Mouse (Mus musculus): Measurements from ENCODE around the gene Ikzf5. TPM values are rescaled to one million over a fixed set of nuclear protein-coding genes. Genes with fewer than 3 reads are reported as not detected.
"Not testable (repeated sequence)": the region's sequence is repeated elsewhere in the genome, so short reads cannot be mapped to it uniquely, and the experiment has no call there.

Gene Ikzf5
- polyA plus RNA-seq, 1 experiment from 2014 or later: 23.4 TPM

- Histone ChIP-seq H3K4me3 (ENCODE audit: low read length) (no peak overlapping the region), H3K9ac (ENCODE audit: low read depth, low read length) (no peak overlapping the region), H3K4me2 (replicated peaks; ENCODE audit: low read depth, low read length) (peak overlapping the region; percentile 43), H3K36me3 (ENCODE audit: control insufficient read depth, insufficient read depth, low read length) (no peaks in the 10 kb centered on the region; the same call in 1 of the 2 replicates), H3K27me3 (ENCODE audit: control insufficient read depth, insufficient read depth, low read length) (no peaks in the 10 kb centered on the region), H3K9me3 (ENCODE audit: control insufficient read depth, low read length) (no peaks in the 10 kb centered on the region), H3K27ac (ENCODE audit: low read depth, low read length) (no peak overlapping the region), H3K4me1 (ENCODE audit: control insufficient read depth, insufficient read depth, low read length) (0 out of 2 replicates have a peak, but pooled peaks cover 16% of the 10 kb centered on the region)
- 39% methylated on average over 2 of the region's 2 CpGs for WGBS
- no peak for ATAC-seq (ENCODE audit: low FRiP score, low TSS enrichment)
Measured at GRCm38 (mm10) chr7:131411941-131412270, 1.6 kb upstream of the Ikzf5 start.

- peak overlapping the region; percentile 43 for H3K4me2 ChIP-seq (replicated peaks; ENCODE audit: low read depth, low read length)
- 0 out of 2 replicates have a peak overlapping the region, but pooled peaks have one; percentile 95 for H3K9ac ChIP-seq (ENCODE audit: low read depth, low read length)
- H3K27ac ChIP-seq (ENCODE audit: low read depth, low read length): peak overlapping the region; percentile 42; the same call in 1 of the 2 replicates
- WGBS: 16% methylated on average over 10 of the region's 10 CpGs
- peak overlapping the region; percentile 97 for H3K4me3 ChIP-seq (ENCODE audit: low read length)
- no peaks in the 10 kb centered on the region for H3K9me3 ChIP-seq (ENCODE audit: control insufficient read depth, low read length)
- no peaks in the 10 kb centered on the region for H3K27me3 ChIP-seq (ENCODE audit: control insufficient read depth, insufficient read depth, low read length)
- no peak for ATAC-seq (ENCODE audit: low FRiP score, low TSS enrichment)
- 0 out of 2 replicates have a peak, but pooled peaks cover 16% of the 10 kb centered on the region for H3K4me1 ChIP-seq (ENCODE audit: control insufficient read depth, insufficient read depth, low read length)
- no peaks in the 10 kb centered on the region; the same call in 1 of the 2 replicates for H3K36me3 ChIP-seq (ENCODE audit: control insufficient read depth, insufficient read depth, low read length)
Measured at GRCm38 (mm10) chr7:131411221-131411940, 1.1 kb upstream of the Ikzf5 start.

GRCm38 (mm10) chr7:131409988-131410385, 334 bp downstream of the Ikzf5 start:
- H3K36me3 ChIP-seq (ENCODE audit: control insufficient read depth, insufficient read depth, low read length): no peaks in the 10 kb centered on the region; the same call in 1 of the 2 replicates
- peak; percentile 61 for ATAC-seq (ENCODE audit: low FRiP score, low TSS enrichment)
- H3K9ac ChIP-seq (ENCODE audit: low read depth, low read length): peak overlapping the region; percentile 95
- no peaks in the 10 kb centered on the region for H3K27me3 ChIP-seq (ENCODE audit: control insufficient read depth, insufficient read depth, low read length)
- H3K4me1 ChIP-seq (ENCODE audit: control insufficient read depth, insufficient read depth, low read length): 0 out of 2 replicates have a peak, but pooled peaks cover 10% of the 10 kb centered on the region
- WGBS: under 1% methylated on average over 38 of the region's 38 CpGs
- no peaks in the 10 kb centered on the region for H3K9me3 ChIP-seq (ENCODE audit: control insufficient read depth, low read length)
- H3K27ac ChIP-seq (ENCODE audit: low read depth, low read length): peak overlapping the region; percentile 69
- H3K4me2 ChIP-seq (replicated peaks; ENCODE audit: low read depth, low read length): peak overlapping the region; percentile 43
- peak overlapping the region; percentile 97 for H3K4me3 ChIP-seq (ENCODE audit: low read length)

- Histone ChIP-seq H3K36me3 (ENCODE audit: control insufficient read depth, insufficient read depth, low read length) (no peaks in the 10 kb centered on the region; the same call in 1 of the 2 replicates), H3K9ac (ENCODE audit: low read depth, low read length) (peak overlapping the region; percentile 95), H3K27ac (ENCODE audit: low read depth, low read length) (0 out of 2 replicates have a peak overlapping the region, but pooled peaks have one; percentile 69), H3K4me3 (ENCODE audit: low read length) (peak overlapping the region; percentile 97), H3K9me3 (ENCODE audit: control insufficient read depth, low read length) (no peaks in the 10 kb centered on the region), H3K27me3 (ENCODE audit: control insufficient read depth, insufficient read depth, low read length) (no peaks in the 10 kb centered on the region), H3K4me2 (replicated peaks; ENCODE audit: low read depth, low read length) (peak overlapping the region; percentile 43), H3K4me1 (ENCODE audit: control insufficient read depth, insufficient read depth, low read length) (0 out of 2 replicates have a peak, but pooled peaks cover 10% of the 10 kb centered on the region)
- ATAC-seq (ENCODE audit: low FRiP score, low TSS enrichment): peak; percentile 53; the same call in 1 of the 2 replicates
- WGBS: 3% methylated on average over 16 of the region's 16 CpGs
Measured at GRCm38 (mm10) chr7:131409321-131409987, 867 bp downstream of the Ikzf5 start.

- H3K27ac ChIP-seq (ENCODE audit: low read depth, low read length); H3K9me3 ChIP-seq (ENCODE audit: control insufficient read depth, low read length); ATAC-seq (ENCODE audit: low FRiP score, low TSS enrichment); H3K4me1 ChIP-seq (ENCODE audit: control insufficient read depth, insufficient read depth, low read length); H3K27me3 ChIP-seq (ENCODE audit: control insufficient read depth, insufficient read depth, low read length); H3K4me3 ChIP-seq (ENCODE audit: low read length); H3K9ac ChIP-seq (ENCODE audit: low read depth, low read length); H3K4me2 ChIP-seq (replicated peaks; ENCODE audit: low read depth, low read length): not testable (repeated sequence)
- H3K36me3 ChIP-seq (ENCODE audit: control insufficient read depth, insufficient read depth, low read length): peaks cover 45% of the 10 kb centered on the region
- WGBS: 80% methylated on average over 6 of the region's 7 CpGs
Measured at GRCm38 (mm10) chr7:131391761-131392160, 18.6 kb downstream of the Ikzf5 start.

GRCm38 (mm10) chr7:131371880-131372651, 38.3 kb downstream of the Ikzf5 start:
- Histone ChIP-seq H3K4me1 (ENCODE audit: control insufficient read depth, insufficient read depth, low read length) (0 out of 2 replicates have a peak, but pooled peaks cover 6% of the 10 kb centered on the region), H3K27ac (ENCODE audit: low read depth, low read length) (no peak overlapping the region), H3K4me2 (replicated peaks; ENCODE audit: low read depth, low read length) (peak overlapping the region; percentile 55), H3K9ac (ENCODE audit: low read depth, low read length) (peak overlapping the region; percentile 93; the same call in 1 of the 2 replicates), H3K36me3 (ENCODE audit: control insufficient read depth, insufficient read depth, low read length) (peaks cover 4% of the 10 kb centered on the region; the same call in 1 of the 2 replicates), H3K27me3 (ENCODE audit: control insufficient read depth, insufficient read depth, low read length) (no peaks in the 10 kb centered on the region), H3K9me3 (ENCODE audit: control insufficient read depth, low read length) (no peaks in the 10 kb centered on the region), H3K4me3 (ENCODE audit: low read length) (peak overlapping the region; percentile 60)
- ATAC-seq (ENCODE audit: low FRiP score, low TSS enrichment): no peak
- 71% methylated on average over 9 of the region's 9 CpGs for WGBS

- 0 out of 2 replicates have a peak, but pooled peaks have one; percentile 2 for ATAC-seq (ENCODE audit: low FRiP score, low TSS enrichment)
- H3K4me2 ChIP-seq (replicated peaks; ENCODE audit: low read depth, low read length): peak overlapping the region; percentile 55
- peak overlapping the region; percentile 60 for H3K4me3 ChIP-seq (ENCODE audit: low read length)
- peaks cover 4% of the 10 kb centered on the region; the same call in 1 of the 2 replicates for H3K36me3 ChIP-seq (ENCODE audit: control insufficient read depth, insufficient read depth, low read length)
- 9% methylated on average over 9 of the region's 9 CpGs for WGBS
- H3K9me3 ChIP-seq (ENCODE audit: control insufficient read depth, low read length): no peaks in the 10 kb centered on the region
- peak overlapping the region; percentile 93 for H3K9ac ChIP-seq (ENCODE audit: low read depth, low read length)
- H3K27me3 ChIP-seq (ENCODE audit: control insufficient read depth, insufficient read depth, low read length): no peaks in the 10 kb centered on the region
- H3K4me1 ChIP-seq (ENCODE audit: control insufficient read depth, insufficient read depth, low read length): 0 out of 2 replicates have a peak, but pooled peaks cover 6% of the 10 kb centered on the region
- H3K27ac ChIP-seq (ENCODE audit: low read depth, low read length): peak overlapping the region; percentile 96
Measured at GRCm38 (mm10) chr7:131371470-131371860, 38.9 kb downstream of the Ikzf5 start.

GRCm38 (mm10) chr7:131370648-131371469, 39.5 kb downstream of the Ikzf5 start, which contains the start of gene Pstk:
Pstk (plus strand) TSS chr7:131371141.
- 0 out of 2 replicates have a peak, but pooled peaks cover 6% of the 10 kb centered on the region for H3K4me1 ChIP-seq (ENCODE audit: control insufficient read depth, insufficient read depth, low read length)
- peak; percentile 97 for ATAC-seq (ENCODE audit: low FRiP score, low TSS enrichment)
- peaks cover 4% of the 10 kb centered on the region; the same call in 1 of the 2 replicates for H3K36me3 ChIP-seq (ENCODE audit: control insufficient read depth, insufficient read depth, low read length)
- peak within 1 kb of the TSS; percentile 55 for H3K4me2 ChIP-seq (replicated peaks; ENCODE audit: low read depth, low read length)
- H3K27ac ChIP-seq (ENCODE audit: low read depth, low read length): peak within 1 kb of the TSS; percentile 96
- no peaks in the 10 kb centered on the region for H3K27me3 ChIP-seq (ENCODE audit: control insufficient read depth, insufficient read depth, low read length)
- peak within 1 kb of the TSS; percentile 60 for H3K4me3 ChIP-seq (ENCODE audit: low read length)
- peak within 1 kb of the TSS; percentile 93 for H3K9ac ChIP-seq (ENCODE audit: low read depth, low read length)
- H3K9me3 ChIP-seq (ENCODE audit: control insufficient read depth, low read length): no peaks in the 10 kb centered on the region
- 6% methylated on average over 46 of the region's 47 CpGs for WGBS
